Mouse (Mus musculus): ENCODE data around the gene Gm10382. TPM values are rescaled to one million over a fixed set of nuclear protein-coding genes. Genes with fewer than 3 reads are reported as not detected.

The Gm10382 gene
- total RNA-seq, 1 experiment = 0.98 TPM

- no peak for TF ChIP-seq HCFC1 (IDR thresholded peaks at IDR 0.05; ENCODE audit: borderline replicate concordance, insufficient read depth, low read length)
- no peak for TF ChIP-seq MAFK (IDR thresholded peaks at IDR 0.05; ENCODE audit: insufficient read depth, low read depth, low read length)
- no peak for TF ChIP-seq ZNF384 (IDR thresholded peaks at IDR 0.05; ENCODE audit: low read depth, low read length)
- TF ChIP-seq ZC3H11A (IDR thresholded peaks at IDR 0.05; ENCODE audit: borderline replicate concordance, low read depth, low read length) = no peak
- TF ChIP-seq CHD2 (IDR thresholded peaks at IDR 0.05; ENCODE audit: low read depth, low read length) = no peak
- Histone ChIP-seq H3K9me3 (ENCODE audit: control insufficient read depth, insufficient read depth, low read depth, low read length) (no peaks in the 10 kb centered on the region), H3K9ac (ENCODE audit: insufficient read depth, low read depth, low read length, poor library complexity, severe bottlenecking) (no peak overlapping the region), H3K36me3 (ENCODE audit: control insufficient read depth, insufficient read depth, low read length, poor library complexity, severe bottlenecking) (no peaks in the 10 kb centered on the region), H3K4me1 (ENCODE audit: control insufficient read depth in 2 of 2, insufficient read depth in 2 of 2, low read length in 2 of 2, poor library complexity in 1 of 2) (peaks cover 2 to 3% of the 10 kb centered on the region in 2 experiments; a peak in 2 of 4 replicates), H3K27ac (ENCODE audit: insufficient read depth, low read depth, low read length, poor library complexity, severe bottlenecking) (no peak overlapping the region), H3K4me3 (ENCODE audit: insufficient read depth in 1 of 2, low read depth in 1 of 2, low read length in 2 of 2, poor library complexity in 1 of 2, severe bottlenecking in 1 of 2) (no peak overlapping the region)
- in situ Hi-C loops (cut with MboI; ENCODE audit: low sequenced_read_pairs in 2 of 2, unreplicated experiment in 2 of 2) = no loop called here
- no peak for DNase-seq (ENCODE audit: low read depth, low spot score)
Measured at GRCm38 (mm10) chr5:125344296-125344695, 44.8 kb upstream of the Gm10382 start.

GRCm38 (mm10) chr5:125348067-125348466 is 41.1 kb upstream of the Gm10382 start:
- DNase-seq (ENCODE audit: low read depth, low spot score) = no peak
- in situ Hi-C loops (cut with MboI; ENCODE audit: low sequenced_read_pairs in 2 of 2, unreplicated experiment in 2 of 2) = no loop called here
- TF ChIP-seq ZC3H11A (IDR thresholded peaks at IDR 0.05; ENCODE audit: borderline replicate concordance, low read depth, low read length) (no peak), MAFK (IDR thresholded peaks at IDR 0.05; ENCODE audit: insufficient read depth, low read depth, low read length) (no peak), CHD2 (IDR thresholded peaks at IDR 0.05; ENCODE audit: low read depth, low read length) (no peak), ZNF384 (IDR thresholded peaks at IDR 0.05; ENCODE audit: low read depth, low read length) (no peak), HCFC1 (IDR thresholded peaks at IDR 0.05; ENCODE audit: borderline replicate concordance, insufficient read depth, low read length) (no peak)

GRCm38 (mm10) chr5:125348487-125348886 is 40.6 kb upstream of the Gm10382 start:
- DNase-seq (ENCODE audit: low read depth, low spot score) = peak; percentile 57
- H3K4me3 ChIP-seq (ENCODE audit: insufficient read depth in 1 of 2, low read depth in 1 of 2, low read length in 2 of 2, poor library complexity in 1 of 2, severe bottlenecking in 1 of 2) = no peak overlapping the region
- no peaks in the 10 kb centered on the region for H3K9me3 ChIP-seq (ENCODE audit: control insufficient read depth, insufficient read depth, low read depth, low read length)
- no peaks in the 10 kb centered on the region for H3K4me1 ChIP-seq (ENCODE audit: control insufficient read depth in 2 of 2, insufficient read depth in 2 of 2, low read length in 2 of 2, poor library complexity in 1 of 2)
- in situ Hi-C loops (cut with MboI; ENCODE audit: low sequenced_read_pairs in 2 of 2, unreplicated experiment in 2 of 2) = no loop called here
- no peaks in the 10 kb centered on the region for H3K36me3 ChIP-seq (ENCODE audit: control insufficient read depth, insufficient read depth, low read length, poor library complexity, severe bottlenecking)
- H3K9ac ChIP-seq (ENCODE audit: insufficient read depth, low read depth, low read length, poor library complexity, severe bottlenecking) = no peak overlapping the region
- TF ChIP-seq ZC3H11A (IDR thresholded peaks at IDR 0.05; ENCODE audit: borderline replicate concordance, low read depth, low read length) = 0 out of 2 replicates have a peak, but pooled peaks have one; percentile 18
- TF ChIP-seq HCFC1 (IDR thresholded peaks at IDR 0.05; ENCODE audit: borderline replicate concordance, insufficient read depth, low read length) = no peak
- no peak overlapping the region for H3K27ac ChIP-seq (ENCODE audit: insufficient read depth, low read depth, low read length, poor library complexity, severe bottlenecking)

More at GRCm38 (mm10) chr5:125348067-125348466, 41.1 kb upstream of the Gm10382 start:
- no peaks in the 10 kb centered on the region for H3K9me3 ChIP-seq (ENCODE audit: control insufficient read depth, insufficient read depth, low read depth, low read length)
- no peaks in the 10 kb centered on the region for H3K4me1 ChIP-seq (ENCODE audit: control insufficient read depth in 2 of 2, insufficient read depth in 2 of 2, low read length in 2 of 2, poor library complexity in 1 of 2)
- no peaks in the 10 kb centered on the region for H3K36me3 ChIP-seq (ENCODE audit: control insufficient read depth, insufficient read depth, low read length, poor library complexity, severe bottlenecking)
- no peak overlapping the region for H3K27ac ChIP-seq (ENCODE audit: insufficient read depth, low read depth, low read length, poor library complexity, severe bottlenecking)
- H3K9ac ChIP-seq (ENCODE audit: insufficient read depth, low read depth, low read length, poor library complexity, severe bottlenecking) = no peak overlapping the region
- H3K4me3 ChIP-seq (ENCODE audit: insufficient read depth in 1 of 2, low read depth in 1 of 2, low read length in 2 of 2, poor library complexity in 1 of 2, severe bottlenecking in 1 of 2) = no peak overlapping the region

GRCm38 (mm10) chr5:125349391-125349790 is 39.7 kb upstream of the Gm10382 start:
- DNase-seq (ENCODE audit: low read depth, low spot score) = no peak
- H3K27ac ChIP-seq (ENCODE audit: insufficient read depth, low read depth, low read length, poor library complexity, severe bottlenecking) = no peak overlapping the region
- in situ Hi-C loops (cut with MboI; ENCODE audit: low sequenced_read_pairs in 2 of 2, unreplicated experiment in 2 of 2) = no loop called here
- TF ChIP-seq ZNF384 (IDR thresholded peaks at IDR 0.05; ENCODE audit: low read depth, low read length) = no peak
- no peak for TF ChIP-seq MAFK (IDR thresholded peaks at IDR 0.05; ENCODE audit: insufficient read depth, low read depth, low read length)
- no peak for TF ChIP-seq HCFC1 (IDR thresholded peaks at IDR 0.05; ENCODE audit: borderline replicate concordance, insufficient read depth, low read length)
- no peak for TF ChIP-seq ZC3H11A (IDR thresholded peaks at IDR 0.05; ENCODE audit: borderline replicate concordance, low read depth, low read length)
- TF ChIP-seq CHD2 (IDR thresholded peaks at IDR 0.05; ENCODE audit: low read depth, low read length) = no peak
- H3K36me3 ChIP-seq (ENCODE audit: control insufficient read depth, insufficient read depth, low read length, poor library complexity, severe bottlenecking) = no peaks in the 10 kb centered on the region
- H3K4me1 ChIP-seq (ENCODE audit: control insufficient read depth in 2 of 2, insufficient read depth in 2 of 2, low read length in 2 of 2, poor library complexity in 1 of 2) = no peaks in the 10 kb centered on the region
- no peak overlapping the region for H3K9ac ChIP-seq (ENCODE audit: insufficient read depth, low read depth, low read length, poor library complexity, severe bottlenecking)
- H3K9me3 ChIP-seq (ENCODE audit: control insufficient read depth, insufficient read depth, low read depth, low read length) = no peaks in the 10 kb centered on the region
- no peak overlapping the region for H3K4me3 ChIP-seq (ENCODE audit: insufficient read depth in 1 of 2, low read depth in 1 of 2, low read length in 2 of 2, poor library complexity in 1 of 2, severe bottlenecking in 1 of 2)

- in situ Hi-C loops (cut with MboI; ENCODE audit: low sequenced_read_pairs in 2 of 2, unreplicated experiment in 2 of 2) = no loop called here
- Histone ChIP-seq H3K9ac (ENCODE audit: insufficient read depth, low read depth, low read length, poor library complexity, severe bottlenecking) (no peak overlapping the region), H3K36me3 (ENCODE audit: control insufficient read depth, insufficient read depth, low read length, poor library complexity, severe bottlenecking) (no peaks in the 10 kb centered on the region), H3K9me3 (ENCODE audit: control insufficient read depth, insufficient read depth, low read depth, low read length) (no peaks in the 10 kb centered on the region), H3K27ac (ENCODE audit: insufficient read depth, low read depth, low read length, poor library complexity, severe bottlenecking) (no peak overlapping the region), H3K4me1 (ENCODE audit: control insufficient read depth in 2 of 2, insufficient read depth in 2 of 2, low read length in 2 of 2, poor library complexity in 1 of 2) (peaks cover 0 to 7% of the 10 kb centered on the region in 2 experiments; a peak in 1 of 4 replicates), H3K4me3 (ENCODE audit: insufficient read depth in 1 of 2, low read depth in 1 of 2, low read length in 2 of 2, poor library complexity in 1 of 2, severe bottlenecking in 1 of 2) (no peak overlapping the region)
- TF ChIP-seq MAFK (IDR thresholded peaks at IDR 0.05; ENCODE audit: insufficient read depth, low read depth, low read length) (peak; percentile 43; the same call in 1 of the 2 replicates), CHD2 (IDR thresholded peaks at IDR 0.05; ENCODE audit: low read depth, low read length) (no peak), ZC3H11A (IDR thresholded peaks at IDR 0.05; ENCODE audit: borderline replicate concordance, low read depth, low read length) (no peak)
- DNase-seq (ENCODE audit: low read depth, low spot score) = no peak
Measured at GRCm38 (mm10) chr5:125351057-125351456, 38.1 kb upstream of the Gm10382 start.

Data from ES-E14 (cell line).